Mouse (Mus musculus) kidney, adult 2 months (tissue): ENCODE measurements at regions not wholly inside any gene's neighbourhood (a gene's known extent, or its start where the extent isn't known, plus 50 kb on each side); places are given as distances from the start of the nearest gene placed in this dataset.

ENCODE experiments used
- CTCF ChIP-seq: fragments of 200-500 bp; conservative IDR thresholded peaks from 2 replicates; pipeline ENCODE4 v1.5.1; 2011; ENCODE audit warnings: low read depth, mild to moderate bottlenecking, control low read depth, low read length, moderate library complexity, mixed read lengths; ENCODE audit not compliant: insufficient read depth, insufficient read length
- POLR2A ChIP-seq: fragments of 200-500 bp; IDR thresholded peaks from one replicate; pipeline ENCODE4 v1.6.1; 2011; ENCODE audit warnings: low read depth, low read length, control low read depth

- no peak for TF ChIP-seq CTCF
- no peak for TF ChIP-seq POLR2A
Observed at GRCm38 (mm10) chr2:57689877-57690276, 307.8 kb upstream of the Galnt5 start.
